Mouse (Mus musculus) embryonic facial prominence, embryonic 12.5 days (tissue): ENCODE results near the gene Mdk. TPM values are rescaled to one million over a fixed set of nuclear protein-coding genes. Genes with fewer than 3 reads are reported as not detected.

ENCODE experiments used
- ATAC-seq: fragments of 200-750 bp; cut with Nextera tagmentation; 2 replicates; pipeline ENCODE4 v1.8.0; 2017; ENCODE audit not compliant: insufficient number of reproducible peaks, insufficient read depth, low FRiP score, low TSS enrichment
- H3K27ac ChIP-seq: fragments of 300-500 bp; sonication (generic); 2 replicates; pipeline ENCODE4 v1.5.1; 2016; ENCODE audit warnings: mild to moderate bottlenecking
- H3K27me3 ChIP-seq: fragments of 300-500 bp; sonication (generic); 2 replicates; pipeline ENCODE4 v1.6.1; 2016; ENCODE audit warnings: mild to moderate bottlenecking, moderate library complexity
- H3K36me3 ChIP-seq: fragments of 300-500 bp; sonication (generic); 2 replicates; pipeline ENCODE4 v1.6.1; 2016; ENCODE audit warnings: mild to moderate bottlenecking
- H3K4me1 ChIP-seq: fragments of 300-500 bp; sonication (generic); 2 replicates; pipeline ENCODE4 v1.6.1; 2016
- H3K4me2 ChIP-seq: fragments of 300-500 bp; sonication (generic); replicated peaks from 2 replicates; pipeline ENCODE4 v1.6.1; 2016; ENCODE audit warnings: mild to moderate bottlenecking, moderate library complexity
- H3K4me3 ChIP-seq: fragments of 300-500 bp; sonication (generic); 2 replicates; pipeline ENCODE4 v1.5.1; 2016; ENCODE audit warnings: mild to moderate bottlenecking
- H3K9ac ChIP-seq: fragments of 300-500 bp; sonication (generic); 2 replicates; pipeline ENCODE4 v1.6.1; 2016; ENCODE audit warnings: mild to moderate bottlenecking, moderate library complexity
- H3K9me3 ChIP-seq: fragments of 300-500 bp; sonication (generic); 2 replicates; pipeline ENCODE4 v1.6.1; 2016; ENCODE audit warnings: mild to moderate bottlenecking, moderate library complexity
- WGBS: fragments of 180-500 bp; shearing (Covaris S2); methylation state at CpG from one replicate; pipeline ENCODE4 v1.1.7; 2016; 5-methylcytosine and 5-hydroxymethylcytosine counted together
- polyA plus RNA-seq: library from polyadenylated mRNA; unstranded; fragments of >200 nt; fragmentation: Nextera tagmentation; extraction: Ambion mirVana; gene quantifications from 2 replicates; pipeline ENCODE4 v1.2.1, GENCODE M21; 2016

Mdk gene
- polyA plus RNA-seq, 1 experiment from 2014 or later = 1,964 TPM

DNA sequence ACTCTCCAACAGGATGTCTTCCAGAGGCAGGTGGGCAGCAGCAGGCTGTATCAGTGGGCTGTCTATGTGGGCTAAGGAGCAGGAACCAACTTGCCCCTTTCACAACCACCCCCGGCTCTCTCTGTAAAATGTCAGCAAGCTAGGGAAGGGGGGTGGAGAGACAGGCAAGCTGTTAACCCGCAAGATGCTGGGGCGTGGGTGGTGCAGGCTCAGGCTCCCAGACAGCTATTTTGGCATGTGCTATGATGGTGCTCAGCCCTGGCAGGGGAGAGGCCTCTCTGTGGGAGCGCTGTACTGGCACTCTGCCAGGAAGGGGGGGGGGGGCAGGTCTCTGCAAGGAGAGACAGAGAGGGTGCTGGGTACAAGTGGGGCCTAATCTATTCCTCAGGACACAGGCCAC, 25.0 kb upstream of the Mdk start:
- Histone ChIP-seq H3K9me3 (no peaks in the 10 kb centered on the region), H3K27ac (no peak overlapping the region), H3K4me2 (no peak overlapping the region; the same call in 1 of the 2 replicates), H3K4me3 (no peak overlapping the region), H3K9ac (no peak overlapping the region), H3K4me1 (peaks cover 35% of the 10 kb centered on the region), H3K27me3 (no peaks in the 10 kb centered on the region), H3K36me3 (no peaks in the 10 kb centered on the region)
- ATAC-seq = 0 out of 2 replicates have a peak, but pooled peaks have one; percentile 53
- 53% methylated on average over 4 of the region's 4 CpGs for WGBS

DNA sequence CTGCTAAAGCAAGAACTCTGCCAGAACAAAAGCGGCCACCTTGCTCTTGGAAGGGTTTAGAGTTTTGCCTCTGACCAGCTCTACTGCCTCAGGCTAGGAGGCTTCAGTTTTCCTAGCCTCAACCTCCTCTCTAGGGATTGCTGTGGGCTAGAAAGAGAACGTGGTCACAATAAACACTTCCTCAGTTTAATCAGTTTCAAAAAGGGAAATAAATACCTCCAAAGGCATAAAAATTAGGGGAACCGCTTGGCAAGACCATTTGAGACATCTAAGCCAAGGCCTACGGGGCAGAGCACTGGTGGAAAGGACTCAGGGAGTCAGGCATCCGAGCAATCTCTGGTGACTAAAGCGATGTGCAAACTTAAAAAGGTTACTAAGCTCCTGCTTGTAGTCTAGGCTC, 23.8 kb upstream of the Mdk start:
- no peak overlapping the region for H3K27ac ChIP-seq
- WGBS = 82% methylated on average over 6 of the region's 6 CpGs
- H3K9me3 ChIP-seq = no peaks in the 10 kb centered on the region
- ATAC-seq = no peak
- H3K9ac ChIP-seq = no peak overlapping the region
- peaks cover 30% of the 10 kb centered on the region for H3K4me1 ChIP-seq
- H3K36me3 ChIP-seq = no peaks in the 10 kb centered on the region
- H3K4me2 ChIP-seq = no peak overlapping the region
- H3K4me3 ChIP-seq = no peak overlapping the region
- H3K27me3 ChIP-seq = no peaks in the 10 kb centered on the region

- Histone ChIP-seq H3K9ac (no peak overlapping the region), H3K36me3 (no peaks in the 10 kb centered on the region), H3K4me1 (peaks cover 37% of the 10 kb centered on the region), H3K4me2 (no peak overlapping the region), H3K9me3 (no peaks in the 10 kb centered on the region), H3K27ac (no peak overlapping the region), H3K27me3 (no peaks in the 10 kb centered on the region), H3K4me3 (no peak overlapping the region)
- WGBS = 87% methylated on average over 4 of the region's 4 CpGs
- ATAC-seq = no peak
Observed at GRCm38 (mm10) chr2:91955121-91955591, 23.1 kb upstream of the Mdk start.

DNA sequence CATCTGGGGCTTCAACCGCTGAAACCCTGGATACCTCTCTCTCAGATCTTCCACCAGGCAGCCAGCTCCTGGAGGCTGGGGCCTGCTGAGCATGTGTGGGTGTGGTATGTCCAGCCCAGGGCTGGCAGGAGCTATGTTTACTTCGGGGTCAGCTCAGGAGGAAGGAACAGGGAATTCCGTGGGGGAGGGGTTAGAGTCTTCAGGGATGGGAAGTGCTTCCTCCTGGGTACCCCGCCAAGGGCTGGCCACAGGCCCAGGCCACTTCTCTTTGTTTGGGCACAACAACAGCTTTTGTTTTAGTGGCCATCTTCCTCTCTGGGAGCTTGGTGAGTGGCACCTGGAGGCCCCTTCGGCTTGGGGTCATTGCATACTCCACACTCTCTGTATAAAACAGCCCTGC, 21.7 kb upstream of the Mdk start:
- Histone ChIP-seq H3K4me1 (peaks cover 38% of the 10 kb centered on the region), H3K27me3 (no peaks in the 10 kb centered on the region), H3K9me3 (no peaks in the 10 kb centered on the region), H3K4me3 (no peak overlapping the region), H3K36me3 (no peaks in the 10 kb centered on the region), H3K27ac (0 out of 2 replicates have a peak overlapping the region, but pooled peaks have one; percentile 54), H3K4me2 (no peak overlapping the region), H3K9ac (no peak overlapping the region)
- WGBS = 7% methylated on average over 5 of the region's 5 CpGs
- no peak for ATAC-seq

- peak overlapping the region; percentile 12; the same call in 1 of the 2 replicates for H3K4me3 ChIP-seq
- H3K4me1 ChIP-seq = peaks cover 47% of the 10 kb centered on the region
Observed at GRCm38 (mm10) chr2:91950275-91951085, 18.4 kb upstream of the Mdk start.

GRCm38 (mm10) chr2:91949411-91950274, 17.5 kb upstream of the Mdk start:
- peak; percentile 25 for ATAC-seq
- Histone ChIP-seq H3K4me3 (peak overlapping the region; percentile 12), H3K4me1 (peaks cover 48% of the 10 kb centered on the region), H3K9me3 (no peaks in the 10 kb centered on the region), H3K9ac (peak overlapping the region; percentile 15; the same call in 1 of the 2 replicates), H3K4me2 (peak overlapping the region; percentile 43), H3K27me3 (no peaks in the 10 kb centered on the region), H3K36me3 (no peaks in the 10 kb centered on the region), H3K27ac (peak overlapping the region; percentile 75)
- 65% methylated on average over 17 of the region's 17 CpGs for WGBS

More at GRCm38 (mm10) chr2:91950275-91951085, 18.4 kb upstream of the Mdk start:
- Histone ChIP-seq H3K4me2 (peak overlapping the region; percentile 43), H3K27ac (peak overlapping the region; percentile 75), H3K36me3 (no peaks in the 10 kb centered on the region), H3K27me3 (no peaks in the 10 kb centered on the region), H3K9ac (no peak overlapping the region), H3K9me3 (no peaks in the 10 kb centered on the region)
- ATAC-seq = peak; percentile 23
- 14% methylated on average over 15 of the region's 15 CpGs for WGBS

GRCm38 (mm10) chr2:91948792-91949241, 16.7 kb upstream of the Mdk start:
- no peak for ATAC-seq
- 78% methylated on average over 3 of the region's 3 CpGs for WGBS

DNA sequence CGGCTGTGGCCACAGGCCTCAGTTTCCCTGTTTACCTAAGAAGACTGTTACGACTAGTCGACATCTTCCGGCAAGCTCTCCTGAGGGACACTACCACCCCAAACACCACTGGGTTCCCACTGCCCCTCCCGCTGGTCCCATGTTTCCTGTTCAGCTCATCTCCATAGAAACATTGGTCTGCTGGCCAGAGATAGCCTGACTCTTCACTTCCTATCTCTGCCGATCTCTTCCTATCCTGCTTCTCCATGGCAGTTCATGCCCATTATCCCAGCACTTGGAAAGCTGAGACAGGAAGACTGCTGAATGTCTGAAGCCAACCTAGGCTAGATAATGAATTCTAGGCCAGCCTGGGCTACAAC, 16.0 kb upstream of the Mdk start:
- H3K9me3 ChIP-seq = no peaks in the 10 kb centered on the region
- H3K36me3 ChIP-seq = no peaks in the 10 kb centered on the region
- H3K27ac ChIP-seq = peak overlapping the region; percentile 54; the same call in 1 of the 2 replicates
- peaks cover 48% of the 10 kb centered on the region for H3K4me1 ChIP-seq
- no peak overlapping the region for H3K4me3 ChIP-seq
- no peak overlapping the region for H3K9ac ChIP-seq
- H3K27me3 ChIP-seq = no peaks in the 10 kb centered on the region
- 78% methylated on average over 6 of the region's 6 CpGs for WGBS
- ATAC-seq = no peak
- H3K4me2 ChIP-seq = no peak overlapping the region

More at GRCm38 (mm10) chr2:91948792-91949241, 16.7 kb upstream of the Mdk start:
- no peaks in the 10 kb centered on the region for H3K9me3 ChIP-seq
- H3K4me3 ChIP-seq = no peak overlapping the region
- H3K9ac ChIP-seq = no peak overlapping the region
- no peak overlapping the region for H3K4me2 ChIP-seq
- H3K27ac ChIP-seq = no peak overlapping the region
- peaks cover 50% of the 10 kb centered on the region for H3K4me1 ChIP-seq
- H3K27me3 ChIP-seq = no peaks in the 10 kb centered on the region
- H3K36me3 ChIP-seq = no peaks in the 10 kb centered on the region

- Histone ChIP-seq H3K36me3 (no peaks in the 10 kb centered on the region), H3K27ac (peak overlapping the region; percentile 54; the same call in 1 of the 2 replicates), H3K27me3 (no peaks in the 10 kb centered on the region), H3K4me3 (no peak overlapping the region), H3K9me3 (no peaks in the 10 kb centered on the region), H3K4me2 (no peak overlapping the region), H3K9ac (0 out of 2 replicates have a peak overlapping the region, but pooled peaks have one; percentile 2), H3K4me1 (peaks cover 48% of the 10 kb centered on the region)
- 52% methylated on average over 11 of the region's 11 CpGs for WGBS
- no peak for ATAC-seq
Observed at GRCm38 (mm10) chr2:91947397-91948150, 15.5 kb upstream of the Mdk start.

DNA sequence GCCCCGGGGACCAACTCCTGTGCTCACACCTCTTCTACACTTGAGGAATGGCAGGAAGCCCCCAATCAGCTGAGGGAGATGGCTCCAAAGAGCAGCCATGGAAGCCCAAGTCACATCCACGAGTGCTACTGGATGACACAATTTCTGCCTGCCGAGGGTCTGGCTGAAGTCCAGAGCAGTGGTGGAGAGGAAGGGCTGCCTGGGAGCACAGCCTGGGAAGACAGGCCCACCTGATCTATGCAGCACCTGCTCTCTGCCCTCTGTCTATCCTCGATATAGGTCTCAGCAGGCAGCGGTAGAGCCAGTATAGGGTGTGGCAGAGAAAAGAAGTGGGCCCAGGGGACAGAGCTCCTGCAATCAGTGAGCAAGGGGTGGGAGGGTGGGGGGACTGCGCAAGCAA, 14.7 kb upstream of the Mdk start:
- no peak overlapping the region for H3K9ac ChIP-seq
- H3K27me3 ChIP-seq = no peaks in the 10 kb centered on the region
- H3K27ac ChIP-seq = 0 out of 2 replicates have a peak overlapping the region, but pooled peaks have one; percentile 2
- H3K4me3 ChIP-seq = no peak overlapping the region
- no peaks in the 10 kb centered on the region for H3K9me3 ChIP-seq
- no peak for ATAC-seq
- peaks cover 48% of the 10 kb centered on the region for H3K4me1 ChIP-seq
- H3K4me2 ChIP-seq = no peak overlapping the region
- WGBS = 66% methylated on average over 6 of the region's 6 CpGs
- H3K36me3 ChIP-seq = peaks cover 6% of the 10 kb centered on the region; the same call in 1 of the 2 replicates

GRCm38 (mm10) chr2:91945483-91945882, 13.4 kb upstream of the Mdk start, which contains the start of gene Gm9821:
Gm9821 (plus strand) TSS chr2:91945703.
- H3K4me1 ChIP-seq = peaks cover 45% of the 10 kb centered on the region
- 83% methylated on average over 18 of the region's 18 CpGs for WGBS
- H3K4me3 ChIP-seq = no peak within 1 kb of the TSS
- no peak within 1 kb of the TSS for H3K4me2 ChIP-seq
- no peaks in the 10 kb centered on the region for H3K9me3 ChIP-seq
- ATAC-seq = no peak
- H3K27me3 ChIP-seq = no peaks in the 10 kb centered on the region
- no peak within 1 kb of the TSS for H3K9ac ChIP-seq
- H3K36me3 ChIP-seq = peaks cover 11% of the 10 kb centered on the region; the same call in 1 of the 2 replicates
- H3K27ac ChIP-seq = no peak within 1 kb of the TSS
